Mouse (Mus musculus): ENCODE results near the gene Fbxo39. TPM values are rescaled to one million over a fixed set of nuclear protein-coding genes. Genes with fewer than 3 reads are reported as not detected.
A peak's percentile ranks its signal among the peaks of the same experiment; 100 is the strongest.

The Fbxo39 gene
- total and polyA plus RNA-seq, 2 experiments from 2014 or later, result not detected

DNA sequence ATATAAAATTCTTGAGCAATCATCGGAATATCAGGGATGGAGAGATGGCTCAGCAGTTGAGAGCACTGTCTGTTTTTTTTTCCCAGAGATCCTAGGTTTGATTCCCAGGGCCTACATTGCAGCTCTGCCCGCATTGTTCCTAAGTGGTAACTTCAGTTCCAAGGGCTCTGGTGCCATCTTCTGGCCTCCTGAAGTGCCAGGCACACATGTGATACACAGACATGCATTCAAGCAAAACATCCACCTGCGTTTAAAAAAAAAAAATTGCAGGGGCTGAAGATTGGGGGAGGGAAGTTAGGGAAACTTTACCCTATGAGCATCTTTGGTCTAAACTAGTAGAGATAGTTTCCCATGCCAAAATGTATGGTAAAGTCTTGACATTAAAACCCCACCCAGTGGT, 10.2 kb downstream of the Fbxo39 start:
- 77% methylated on average over 3 of the region's 3 CpGs for WGBS
- ATAC-seq (ENCODE audit: low FRiP score) (no peak), DNase-seq (ENCODE audit: low spot score) (no peak)
- H3K4me2 ChIP-seq (ENCODE audit: low read depth, low read length, poor library complexity, severe bottlenecking), result no peak overlapping the region
- no peaks in the 10 kb centered on the region for H3K27me3 ChIP-seq (ENCODE audit: insufficient read depth, low read length)
- no peak overlapping the region for H3K4me3 ChIP-seq (ENCODE audit: low read depth, low read length)
- no peak overlapping the region for H3K27ac ChIP-seq (ENCODE audit: low read depth, low read length)
- TF ChIP-seq CTCF (IDR thresholded peaks at IDR 0.05), result peak; percentile 41; the same call in 1 of the 2 replicates
- no peaks in the 10 kb centered on the region for H3K4me1 ChIP-seq (ENCODE audit: insufficient read depth, low read length)
- H3K9ac ChIP-seq (replicated peaks; ENCODE audit: low read length, poor library complexity, severe bottlenecking), result no peak overlapping the region
- no peaks in the 10 kb centered on the region for H3K9me3 ChIP-seq (ENCODE audit: low read length)
- no peaks in the 10 kb centered on the region for H3K36me3 ChIP-seq (ENCODE audit: insufficient read depth, low read length)

DNA sequence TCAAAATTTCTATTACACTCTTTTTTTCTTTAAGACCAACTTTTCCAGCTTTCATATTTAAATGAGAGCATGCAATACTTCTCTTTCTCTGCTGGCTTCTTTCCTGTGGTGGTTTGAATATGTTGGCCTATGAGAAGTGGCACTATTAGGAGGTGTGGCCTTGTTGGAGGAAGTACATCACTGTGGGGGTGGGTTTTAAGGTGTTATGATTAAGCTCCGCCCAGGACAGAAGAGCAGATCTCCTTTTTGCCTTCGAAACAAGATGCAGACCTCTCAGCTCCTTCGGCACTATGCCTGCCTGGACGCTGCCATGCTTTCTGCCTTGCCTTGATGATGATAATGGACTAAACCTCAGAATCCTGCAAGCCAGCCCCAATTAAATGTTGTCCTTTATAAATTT, 11.5 kb downstream of the Fbxo39 start:
- Histone ChIP-seq H3K4me2 (ENCODE audit: low read depth, low read length, poor library complexity, severe bottlenecking) (no peak overlapping the region), H3K9ac (replicated peaks; ENCODE audit: low read length, poor library complexity, severe bottlenecking) (no peak overlapping the region), H3K27me3 (ENCODE audit: insufficient read depth, low read length) (no peaks in the 10 kb centered on the region), H3K4me3 (ENCODE audit: low read depth, low read length) (no peak overlapping the region), H3K9me3 (ENCODE audit: low read length) (no peaks in the 10 kb centered on the region), H3K27ac (ENCODE audit: low read depth, low read length) (no peak overlapping the region), H3K36me3 (ENCODE audit: insufficient read depth, low read length) (no peaks in the 10 kb centered on the region), H3K4me1 (ENCODE audit: insufficient read depth, low read length) (no peaks in the 10 kb centered on the region)
- DNase-seq (ENCODE audit: low spot score) (no peak), ATAC-seq (ENCODE audit: low FRiP score) (no peak)
- WGBS, result 90% methylated on average over 4 of the region's 4 CpGs
- no peak for TF ChIP-seq CTCF (IDR thresholded peaks at IDR 0.05)

- H3K4me2 ChIP-seq (ENCODE audit: low read depth, low read length, poor library complexity, severe bottlenecking), result no peak overlapping the region
- WGBS, result 53% methylated on average over 9 of the region's 9 CpGs
- no peaks in the 10 kb centered on the region for H3K36me3 ChIP-seq (ENCODE audit: insufficient read depth, low read length)
- DNase-seq (ENCODE audit: low spot score) (no peak), ATAC-seq (ENCODE audit: low FRiP score) (no peak)
- H3K4me3 ChIP-seq (ENCODE audit: low read depth, low read length), result no peak overlapping the region
- H3K9me3 ChIP-seq (ENCODE audit: low read length), result no peaks in the 10 kb centered on the region
- no peak overlapping the region for H3K9ac ChIP-seq (replicated peaks; ENCODE audit: low read length, poor library complexity, severe bottlenecking)
- no peaks in the 10 kb centered on the region for H3K4me1 ChIP-seq (ENCODE audit: insufficient read depth, low read length)
- H3K27ac ChIP-seq (ENCODE audit: low read depth, low read length), result no peak overlapping the region
- no peaks in the 10 kb centered on the region for H3K27me3 ChIP-seq (ENCODE audit: insufficient read depth, low read length)
- TF ChIP-seq CTCF (IDR thresholded peaks at IDR 0.05), result no peak
These were observed 18.9 kb downstream of the Fbxo39 start for GRCm38 (mm10) chr11:72332951-72333667.

DNA sequence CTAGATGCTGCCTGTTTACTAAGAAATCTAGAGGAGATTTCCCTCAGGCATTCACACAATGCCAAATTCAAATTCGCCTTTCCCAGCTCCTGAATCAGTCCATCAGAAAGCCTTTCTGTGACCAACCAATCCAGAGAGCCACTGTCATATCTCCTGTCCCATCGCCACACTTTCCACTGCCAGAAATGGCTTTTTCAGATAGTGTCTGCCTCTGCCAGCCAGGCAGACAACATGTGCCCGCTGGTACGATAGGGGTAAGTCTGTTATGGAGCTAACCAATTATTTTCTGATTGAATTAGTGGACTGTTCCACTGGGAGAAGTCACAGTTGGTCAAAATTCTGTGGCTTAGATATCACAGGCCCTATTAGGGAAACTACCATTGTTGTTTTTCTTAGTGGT, 20.4 kb downstream of the Fbxo39 start:
- Histone ChIP-seq H3K4me2 (ENCODE audit: low read depth, low read length, poor library complexity, severe bottlenecking) (no peak overlapping the region), H3K4me1 (ENCODE audit: insufficient read depth, low read length) (no peaks in the 10 kb centered on the region), H3K4me3 (ENCODE audit: low read depth, low read length) (no peak overlapping the region), H3K27ac (ENCODE audit: low read depth, low read length) (no peak overlapping the region), H3K27me3 (ENCODE audit: insufficient read depth, low read length) (no peaks in the 10 kb centered on the region), H3K9ac (replicated peaks; ENCODE audit: low read length, poor library complexity, severe bottlenecking) (no peak overlapping the region), H3K36me3 (ENCODE audit: insufficient read depth, low read length) (no peaks in the 10 kb centered on the region), H3K9me3 (ENCODE audit: low read length) (no peaks in the 10 kb centered on the region)
- ATAC-seq (ENCODE audit: low FRiP score) (no peak), DNase-seq (ENCODE audit: low spot score) (no peak)
- no peak for TF ChIP-seq CTCF (IDR thresholded peaks at IDR 0.05)
- WGBS, result 79% methylated on average over 4 of the region's 4 CpGs

GRCm38 (mm10) chr11:72336726-72337125, 22.5 kb downstream of the Fbxo39 start:
- WGBS, result 87% methylated on average over 8 of the region's 8 CpGs

DNA sequence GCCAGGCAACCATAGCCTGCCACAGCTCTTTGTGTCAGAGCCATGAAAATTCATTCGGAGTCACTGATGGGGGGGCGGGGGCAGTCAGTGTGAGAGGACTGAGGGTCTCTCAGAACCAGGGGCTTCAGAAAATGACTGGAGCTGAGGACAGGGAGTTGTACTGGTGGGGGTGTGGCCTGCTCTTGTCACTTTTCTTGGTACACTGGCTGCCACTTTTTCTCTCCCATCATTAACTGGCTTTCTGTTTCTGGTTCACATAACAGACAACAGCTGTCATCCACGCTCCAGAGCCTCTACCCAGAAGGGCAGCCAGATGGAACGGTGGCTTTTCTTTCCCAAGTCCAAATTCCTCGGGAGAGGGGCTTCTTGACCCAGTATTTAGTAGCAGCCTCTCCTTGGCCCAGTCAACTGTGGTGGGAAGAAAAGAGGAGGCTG, 24.2 kb downstream of the Fbxo39 start:
- peak; percentile 44; the same call in 1 of the 2 replicates for ATAC-seq (ENCODE audit: low FRiP score)
- Histone ChIP-seq H3K4me1 (ENCODE audit: insufficient read depth, low read length) (no peaks in the 10 kb centered on the region), H3K27ac (ENCODE audit: low read depth, low read length) (no peak overlapping the region; the same call in 1 of the 2 replicates)

More at GRCm38 (mm10) chr11:72336726-72337125, 22.5 kb downstream of the Fbxo39 start:
- Histone ChIP-seq H3K9ac (replicated peaks; ENCODE audit: low read length, poor library complexity, severe bottlenecking) (no peak overlapping the region), H3K4me1 (ENCODE audit: insufficient read depth, low read length) (no peaks in the 10 kb centered on the region), H3K9me3 (ENCODE audit: low read length) (no peaks in the 10 kb centered on the region), H3K4me2 (ENCODE audit: low read depth, low read length, poor library complexity, severe bottlenecking) (no peak overlapping the region), H3K27ac (ENCODE audit: low read depth, low read length) (no peak overlapping the region), H3K27me3 (ENCODE audit: insufficient read depth, low read length) (no peaks in the 10 kb centered on the region), H3K36me3 (ENCODE audit: insufficient read depth, low read length) (no peaks in the 10 kb centered on the region), H3K4me3 (ENCODE audit: low read depth, low read length) (no peak overlapping the region)
- no peak for TF ChIP-seq CTCF (IDR thresholded peaks at IDR 0.05)
- DNase-seq (ENCODE audit: low spot score), result no peak
- no peak for ATAC-seq (ENCODE audit: low FRiP score)

More for the DNA sequence above, 24.2 kb downstream of the Fbxo39 start:
- Histone ChIP-seq H3K9ac (replicated peaks; ENCODE audit: low read length, poor library complexity, severe bottlenecking) (no peak overlapping the region), H3K4me3 (ENCODE audit: low read depth, low read length) (no peak overlapping the region), H3K9me3 (ENCODE audit: low read length) (no peaks in the 10 kb centered on the region), H3K36me3 (ENCODE audit: insufficient read depth, low read length) (no peaks in the 10 kb centered on the region), H3K27me3 (ENCODE audit: insufficient read depth, low read length) (no peaks in the 10 kb centered on the region), H3K4me2 (ENCODE audit: low read depth, low read length, poor library complexity, severe bottlenecking) (no peak overlapping the region)
- TF ChIP-seq CTCF (IDR thresholded peaks at IDR 0.05), result no peak
- DNase-seq (ENCODE audit: low spot score), result peak; percentile 77
- WGBS, result 17% methylated on average over 5 of the region's 5 CpGs

All from midbrain, postnatal 0 days (tissue).